Mouse (Mus musculus) adrenal gland, postnatal 4 days (tissue): ENCODE results near the gene Dmap1. TPM values are rescaled to one million over a fixed set of nuclear protein-coding genes. Genes with fewer than 3 reads are reported as not detected.

Source experiments
- DNase-seq, 2 experiments: peaks; one replicate each; pipeline ENCODE4 v3.0.0; 2021 to 2022; ENCODE audit warnings: low spot score in 2 of 2, mixed read lengths in 2 of 2
- total RNA-seq, 2 experiments: library from RNA; stranded (reverse); gene quantifications; 2 replicates each; pipeline ENCODE4 v1.2.3; 2021

Gene Dmap1
- total RNA-seq, 2 experiments from 2014 or later: 49.0 to 49.2 TPM

DNA sequence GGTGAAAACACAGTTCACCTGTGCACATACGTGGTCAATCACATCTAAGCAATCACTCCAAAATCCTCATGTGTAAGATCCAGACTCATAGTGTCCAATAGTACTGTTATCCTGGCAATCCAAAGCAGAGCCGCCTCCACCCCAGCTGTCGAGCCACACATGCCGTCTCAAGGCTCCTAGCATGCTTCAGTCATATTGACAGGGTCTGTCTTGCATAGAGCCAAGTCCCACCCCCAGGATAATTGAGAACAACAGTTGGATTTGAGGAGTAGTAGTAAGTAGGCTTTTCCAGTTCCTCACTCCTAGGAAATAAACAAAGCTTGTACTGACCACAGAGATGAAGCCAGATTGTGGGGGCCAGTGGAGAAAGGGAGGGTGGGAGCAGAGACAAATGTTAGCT lies 24.4 kb downstream of the Dmap1 start:
- no peak for DNase-seq

DNA sequence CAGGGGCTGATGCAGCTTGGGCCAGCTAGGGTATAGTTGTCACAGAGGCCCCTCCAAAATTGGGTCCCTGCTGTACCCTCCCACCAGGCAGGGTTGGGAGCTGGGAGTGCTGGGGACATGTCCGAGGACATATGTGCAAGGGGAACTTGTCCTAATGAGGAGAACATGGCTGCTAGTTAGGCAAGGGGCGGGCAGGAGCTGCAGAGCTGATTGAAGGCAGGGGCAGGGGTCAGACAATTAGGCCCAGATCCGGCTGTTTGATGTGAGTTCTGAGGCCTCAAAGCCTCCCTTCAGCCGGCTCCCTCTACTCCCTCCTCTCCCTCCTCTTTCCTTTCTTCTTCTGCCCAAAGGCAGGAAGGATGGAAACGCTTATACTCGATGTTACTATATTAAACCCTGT lies 25.1 kb downstream of the Dmap1 start:
- no peak for DNase-seq

DNA sequence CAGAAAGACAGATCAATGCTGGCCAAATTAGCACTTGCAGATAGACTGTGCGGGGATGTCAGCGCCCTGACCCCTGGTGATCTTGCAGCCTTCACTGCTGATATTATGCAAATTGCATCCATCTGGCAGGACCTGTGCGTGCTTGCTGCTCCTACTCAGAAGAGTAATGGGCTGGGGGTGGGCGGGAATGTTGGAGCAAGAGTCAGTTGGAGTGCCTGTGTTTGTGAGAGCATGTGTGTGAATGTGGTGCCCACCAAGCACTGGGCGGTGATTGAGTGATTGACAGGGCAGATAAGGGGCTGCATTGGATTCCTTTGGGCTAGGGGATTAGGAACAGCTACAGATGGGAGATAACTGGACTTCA lies 26.6 kb downstream of the Dmap1 start:
- no peak for DNase-seq

DNA sequence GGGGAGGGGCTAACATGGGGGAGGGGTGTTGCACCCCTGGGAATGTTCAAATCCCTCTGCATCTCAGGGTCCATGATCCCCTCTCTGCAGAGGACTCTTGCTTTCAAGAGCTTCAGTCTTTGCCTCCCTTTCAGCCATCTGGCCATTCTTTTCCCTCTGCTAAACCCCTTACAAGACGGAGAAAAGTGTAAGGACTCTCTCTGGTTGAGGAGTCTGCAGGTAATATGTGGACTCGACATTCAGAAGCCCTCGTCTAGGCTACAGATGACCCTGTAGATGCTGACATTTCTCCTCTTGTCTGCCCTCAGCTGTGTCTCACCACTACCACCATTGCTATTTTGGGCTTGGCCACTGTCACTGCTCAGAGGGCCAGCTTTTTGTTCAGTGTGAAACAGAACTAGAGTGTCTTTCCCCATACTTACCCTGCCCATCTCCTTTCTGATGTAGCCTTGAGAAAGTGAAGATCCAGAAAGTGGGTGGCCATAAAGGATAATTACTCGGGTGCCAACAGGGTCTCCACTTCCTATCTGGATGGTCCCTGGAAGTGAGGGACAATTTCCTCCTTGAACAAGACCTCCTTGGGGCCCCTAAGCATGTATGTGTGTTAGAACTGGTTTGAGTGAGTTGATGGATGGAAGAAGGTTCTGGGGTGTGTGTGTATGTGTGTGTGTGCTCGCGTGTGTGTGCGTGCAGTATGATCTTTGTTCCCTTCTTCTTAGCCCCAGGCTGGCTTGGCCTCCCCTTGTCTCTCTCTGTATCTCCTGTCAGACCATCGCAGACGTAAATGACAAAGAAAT lies 27.2 kb downstream of the Dmap1 start:
- no peak for DNase-seq

DNA sequence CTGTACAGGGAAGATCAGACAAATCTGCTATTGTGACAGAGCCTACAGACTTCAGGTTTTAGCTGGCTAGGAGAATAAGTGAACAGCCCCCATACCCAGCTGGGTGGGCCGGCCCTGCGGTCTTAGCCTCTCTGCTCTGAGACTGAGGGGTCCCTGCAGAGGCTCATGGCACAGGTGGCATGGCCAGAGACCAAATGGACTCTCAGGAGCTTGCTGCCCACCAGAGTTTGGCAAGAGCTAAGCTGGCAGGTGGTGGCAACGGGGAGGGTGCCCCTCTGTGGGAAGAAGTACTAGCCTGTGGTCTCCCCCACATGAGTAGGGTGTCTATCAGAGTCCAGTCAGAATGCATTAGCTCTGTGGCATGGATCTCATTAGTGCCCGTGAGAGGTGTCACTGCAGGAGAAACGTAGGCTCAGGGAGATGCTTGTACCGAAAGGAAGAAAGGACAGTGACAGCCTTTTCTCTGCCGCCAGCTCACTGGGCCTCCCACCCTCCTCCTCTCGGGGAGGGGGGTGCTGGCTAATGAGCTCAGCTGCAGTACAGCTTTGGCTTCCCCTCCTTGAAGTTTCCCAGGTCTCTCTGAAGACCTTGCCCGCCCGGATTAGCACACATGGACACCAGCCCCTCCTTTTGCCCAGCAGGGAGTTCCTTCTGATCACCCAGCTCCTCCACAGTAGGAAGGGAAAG lies 27.9 kb downstream of the Dmap1 start:
- no peak for DNase-seq

DNA sequence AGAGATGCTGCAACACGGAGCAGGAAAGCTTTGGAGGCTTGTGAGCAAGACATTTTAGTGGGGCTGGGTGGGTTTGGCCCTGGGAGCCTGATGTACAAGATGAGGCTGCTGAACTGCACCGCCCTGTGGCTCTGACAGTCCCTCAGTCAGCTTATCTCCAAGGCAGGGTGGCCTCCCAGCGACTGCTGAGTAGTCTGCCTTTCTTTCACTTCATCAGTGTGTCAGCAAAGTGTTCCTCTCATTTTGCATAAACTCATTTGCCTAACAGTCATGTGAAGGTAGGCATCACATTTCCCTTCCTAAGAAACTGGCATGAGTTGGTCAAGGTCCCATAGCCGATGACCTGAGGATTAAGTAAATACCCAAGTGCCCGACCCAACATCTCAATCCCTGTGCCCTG lies 29.3 kb downstream of the Dmap1 start:
- no peak for DNase-seq

DNA sequence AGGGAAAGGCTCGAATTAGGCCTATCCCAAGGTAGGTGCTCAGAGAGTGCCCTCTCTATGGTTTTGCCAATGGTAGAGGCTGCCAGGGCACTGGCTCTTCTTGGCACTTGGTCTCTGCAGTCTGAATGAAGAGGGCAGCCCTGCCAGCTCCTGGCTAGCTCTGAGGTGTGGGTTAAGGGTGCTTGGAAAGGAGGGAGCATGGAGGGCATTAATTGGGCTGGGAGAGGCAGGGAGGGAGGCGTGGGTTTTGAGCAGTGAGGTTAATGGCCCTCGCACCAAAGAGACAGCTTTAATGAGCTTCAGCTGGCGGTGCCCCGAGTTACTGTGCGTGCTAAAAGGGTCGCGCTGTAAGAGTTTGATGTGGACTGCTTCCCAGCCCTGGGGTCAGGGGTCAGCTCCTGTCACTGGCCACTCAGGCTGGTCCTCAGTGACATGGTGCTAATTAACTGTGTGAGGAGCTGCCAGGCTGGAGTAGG lies 30.4 kb downstream of the Dmap1 start:
- no peak for DNase-seq

DNA sequence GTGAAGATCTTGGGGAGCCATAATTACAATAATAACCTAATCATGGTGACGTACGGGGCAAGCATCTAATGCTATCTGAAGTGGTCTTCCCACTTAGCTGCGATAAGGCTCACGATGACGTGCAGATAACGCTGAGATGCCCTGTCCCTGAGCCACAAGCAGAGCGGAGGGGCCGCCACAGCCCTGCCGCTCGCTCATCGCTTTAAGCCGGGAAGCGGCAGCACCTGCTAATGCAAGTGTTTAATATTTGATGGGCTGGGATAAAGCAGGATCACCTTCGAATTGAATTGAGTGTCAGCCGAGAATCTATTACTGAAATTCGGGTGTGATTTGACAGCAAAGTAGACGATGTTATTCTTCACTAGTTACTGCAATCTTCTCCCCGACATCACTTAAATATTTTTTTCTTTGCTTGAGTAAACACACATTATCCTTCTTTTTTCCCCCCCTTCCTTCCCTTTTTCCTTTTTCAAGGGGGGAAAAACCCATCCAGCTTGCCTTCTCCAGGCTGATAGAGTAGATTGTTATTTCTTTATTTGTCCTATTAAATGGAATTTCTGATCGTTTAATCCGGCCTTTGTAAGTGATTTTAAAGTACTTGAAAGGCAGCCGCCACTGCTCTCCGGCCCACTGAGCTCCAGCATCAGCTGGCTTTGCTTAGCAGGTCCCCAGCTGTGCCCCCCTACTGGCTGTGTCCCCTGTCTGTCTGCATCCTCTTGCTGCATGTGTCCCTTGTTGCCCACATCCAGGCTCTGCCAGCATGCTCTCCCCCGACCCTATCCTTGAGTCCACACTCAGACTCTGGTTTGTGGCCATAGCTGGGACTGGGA lies 34.9 kb downstream of the Dmap1 start:
- DNase-seq: no peak

DNA sequence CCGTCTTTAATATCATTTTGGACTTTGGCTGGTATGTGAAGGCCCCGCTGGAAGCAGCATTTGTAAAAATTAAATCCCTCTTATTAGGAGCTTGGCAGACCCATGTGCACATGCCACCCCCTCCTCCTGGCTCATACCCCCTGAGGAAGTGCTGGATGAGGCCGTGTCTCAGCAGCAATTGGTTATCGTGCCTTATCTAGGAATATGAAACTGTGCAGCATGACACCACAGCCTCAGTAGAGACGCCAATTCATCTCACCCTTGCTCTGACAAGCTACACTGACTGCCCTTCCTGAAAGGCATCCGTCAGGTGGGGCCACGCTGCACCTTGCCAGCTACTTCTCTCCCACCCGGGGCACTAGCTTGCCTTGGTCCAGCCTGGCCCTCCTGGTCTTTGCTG lies 35.6 kb downstream of the Dmap1 start:
- no peak for DNase-seq

DNA sequence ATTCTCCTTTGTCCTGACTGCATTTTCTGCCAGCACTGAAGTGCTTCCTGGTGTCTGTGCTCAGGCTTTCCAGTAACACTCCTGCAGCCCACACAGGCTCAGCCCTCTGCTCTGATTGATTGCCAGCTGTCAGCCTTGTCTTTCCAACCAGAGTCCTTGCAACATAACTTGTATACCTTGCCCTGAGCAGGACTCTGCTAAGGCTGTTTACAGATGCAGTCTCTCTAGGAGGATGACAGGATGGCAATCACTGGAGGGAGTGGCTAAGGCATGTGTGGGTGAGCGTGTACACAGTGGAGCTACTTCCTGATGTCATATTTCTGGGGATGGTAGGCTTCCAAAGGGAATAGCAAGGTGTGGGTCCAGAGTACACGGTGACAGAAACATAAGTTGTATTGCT lies 36.2 kb downstream of the Dmap1 start:
- no peak for DNase-seq

DNA sequence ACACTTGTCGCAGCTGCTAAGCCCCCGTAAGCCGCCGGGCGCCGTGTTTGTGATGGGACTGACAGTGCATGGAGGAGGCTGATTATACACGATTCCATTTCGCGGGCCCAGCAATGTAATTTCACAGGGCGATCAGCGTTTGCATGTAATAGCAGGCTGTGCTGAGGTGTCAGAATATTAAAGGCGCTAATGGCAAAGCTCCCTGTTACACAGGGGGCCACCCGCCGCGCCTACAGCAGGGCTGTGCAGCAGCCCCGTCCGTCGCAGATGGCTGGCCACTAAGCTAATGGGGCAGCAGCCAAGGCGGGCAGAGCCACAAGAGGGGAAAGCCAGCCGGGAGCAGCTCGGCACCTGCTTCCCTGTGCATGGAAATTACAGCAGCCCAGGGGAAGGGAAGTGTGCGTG lies 37.0 kb downstream of the Dmap1 start:
- DNase-seq: no peak

DNA sequence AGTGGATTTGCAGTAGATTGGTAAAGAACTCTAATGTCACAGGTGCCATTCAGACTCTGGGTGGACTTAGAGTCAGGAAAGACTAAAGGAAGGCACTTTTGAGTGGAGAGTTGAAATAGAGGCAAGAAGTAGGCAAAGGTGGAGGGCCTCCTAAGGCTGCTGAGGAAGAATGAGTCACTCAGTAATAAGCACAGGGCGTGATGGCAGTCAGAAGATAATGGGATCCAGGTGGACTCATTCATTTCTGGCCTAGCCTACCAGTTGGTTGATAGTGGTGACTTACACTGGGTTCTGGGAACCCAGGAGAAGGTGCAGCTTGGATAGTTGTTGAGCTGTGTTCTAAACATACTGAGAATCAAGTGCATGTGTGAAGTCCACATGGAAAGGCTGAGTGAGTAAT lies 40.3 kb downstream of the Dmap1 start:
- DNase-seq: no peak

DNA sequence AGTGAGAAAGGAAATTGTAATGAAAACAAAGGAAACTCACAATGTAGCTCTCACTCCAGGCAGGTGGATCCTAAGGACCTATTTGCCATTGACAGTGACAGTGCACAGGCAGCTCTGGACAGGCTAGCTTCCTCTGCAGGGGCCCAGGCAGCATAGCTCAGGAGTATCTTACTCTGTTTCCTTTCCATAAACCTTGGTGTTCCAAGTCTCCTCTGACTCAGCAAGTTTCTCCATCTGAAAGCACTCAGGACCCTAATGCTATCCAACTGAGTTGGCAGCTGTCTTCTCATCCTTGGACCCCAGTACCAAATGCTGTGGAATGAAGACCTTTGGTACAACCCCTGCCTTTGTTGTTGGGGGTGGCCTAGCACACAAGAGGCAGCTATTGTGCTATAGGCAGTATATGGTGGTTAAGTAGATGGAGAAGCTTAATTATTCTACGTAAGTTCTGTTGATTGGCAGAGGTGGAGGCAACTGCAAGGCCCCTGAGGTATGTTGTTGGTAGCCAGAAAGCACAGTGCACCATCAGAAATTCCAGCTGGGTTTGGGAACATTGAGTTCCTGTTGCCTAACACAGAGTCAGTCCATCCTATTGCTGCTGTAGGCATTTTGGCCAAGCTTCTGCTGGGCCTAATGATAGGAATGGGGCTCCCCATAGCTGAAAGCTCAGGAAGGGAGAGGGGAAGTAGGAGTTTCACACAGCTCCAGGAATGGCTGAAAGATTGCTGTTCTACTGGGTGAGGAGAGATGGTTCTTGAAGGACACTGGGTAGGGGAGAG lies 41.0 kb downstream of the Dmap1 start:
- DNase-seq: no peak

DNA sequence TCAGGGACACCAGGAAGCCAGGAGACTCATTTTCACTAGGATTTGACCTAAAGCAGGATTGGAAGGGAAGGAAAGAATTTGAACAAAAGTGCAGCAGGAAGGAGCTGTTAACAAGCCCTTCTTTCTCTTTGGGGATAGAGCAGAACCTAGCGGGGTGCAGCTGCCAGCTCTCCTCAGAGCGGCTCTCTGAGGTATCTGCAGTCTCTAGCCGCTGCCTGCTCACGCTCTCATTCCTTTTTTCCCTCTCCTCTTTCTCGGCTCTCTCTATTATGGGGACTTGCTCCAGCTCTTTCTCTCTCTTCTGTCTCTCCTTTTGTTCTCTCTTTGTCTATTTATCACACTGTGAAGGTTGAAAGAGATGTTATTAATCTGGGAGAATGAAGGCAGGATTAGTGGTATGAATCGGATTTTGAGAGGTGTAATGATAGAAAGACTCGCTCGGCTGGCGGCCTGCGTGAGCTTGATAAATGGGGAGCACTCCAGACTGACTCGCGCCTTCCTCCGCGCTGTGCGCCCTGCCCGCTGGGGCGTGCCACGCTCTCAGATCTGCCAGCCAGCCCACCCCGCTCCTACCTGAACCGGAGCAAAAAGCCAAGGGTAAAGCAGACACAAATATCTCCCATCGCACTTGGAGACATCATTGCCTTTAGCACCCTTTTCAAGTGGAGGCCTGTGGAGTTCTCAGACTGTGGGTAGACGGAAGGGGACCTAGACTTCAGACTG lies 45.0 kb downstream of the Dmap1 start:
- DNase-seq: no peak

DNA sequence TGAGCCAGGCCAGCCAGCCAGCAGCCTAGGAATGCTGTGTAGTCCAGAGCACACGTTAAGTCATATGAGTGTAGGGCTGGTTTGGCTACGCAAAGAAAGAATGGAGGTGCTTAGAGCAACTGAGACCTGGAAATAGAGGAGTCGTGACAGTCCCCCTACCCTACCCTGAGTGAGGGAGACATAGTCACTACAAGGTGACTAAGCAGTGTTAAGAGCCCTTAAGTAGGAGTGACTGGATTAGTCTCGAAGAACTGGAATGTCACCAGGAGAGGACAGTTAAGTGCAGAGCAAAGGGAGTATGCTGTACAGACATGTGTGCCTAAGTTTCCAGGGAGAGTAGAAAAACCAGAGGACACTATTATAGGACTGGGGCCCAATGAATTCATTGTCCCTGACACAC lies 45.9 kb downstream of the Dmap1 start:
- DNase-seq: no peak

DNA sequence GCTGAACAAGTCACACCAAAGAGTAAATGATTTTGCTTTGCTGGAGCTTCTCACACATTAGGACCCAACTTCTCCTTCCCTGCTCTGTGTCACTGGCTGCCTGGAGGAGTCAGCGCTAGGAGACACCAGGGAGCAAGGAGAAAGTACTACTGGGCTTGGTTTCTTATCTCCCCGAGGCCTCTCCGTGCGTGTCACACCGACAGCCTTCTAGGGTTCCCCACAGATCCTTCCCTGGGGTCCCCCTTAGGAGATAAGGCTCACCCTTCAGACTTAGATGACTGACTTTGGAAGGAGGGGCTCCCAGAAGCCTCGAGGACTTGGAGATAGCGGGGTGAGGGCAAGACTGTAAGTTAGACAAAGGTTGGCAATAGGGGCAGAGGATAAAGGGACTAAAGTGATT lies 47.4 kb downstream of the Dmap1 start:
- DNase-seq: no peak

DNA sequence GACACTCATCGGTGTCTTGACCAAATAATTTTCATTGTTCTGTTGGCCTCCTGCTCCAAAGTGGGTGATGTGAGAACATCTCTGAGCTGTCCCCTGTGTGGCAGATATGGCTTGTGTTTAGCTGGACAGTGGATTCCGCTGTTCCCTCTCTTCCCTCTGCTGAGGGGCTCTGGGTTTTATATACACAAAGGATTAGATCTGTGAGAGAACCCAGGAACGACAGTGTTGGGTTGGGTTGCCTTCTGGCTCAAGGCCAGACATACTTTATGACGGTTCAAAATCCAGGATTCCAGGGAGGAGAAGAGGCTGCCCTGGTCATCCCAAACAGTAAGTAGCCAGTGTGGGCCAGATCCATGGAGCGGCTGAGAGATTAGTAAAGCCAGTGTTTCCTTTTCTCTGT lies 48.5 kb downstream of the Dmap1 start:
- DNase-seq: no peak

DNA sequence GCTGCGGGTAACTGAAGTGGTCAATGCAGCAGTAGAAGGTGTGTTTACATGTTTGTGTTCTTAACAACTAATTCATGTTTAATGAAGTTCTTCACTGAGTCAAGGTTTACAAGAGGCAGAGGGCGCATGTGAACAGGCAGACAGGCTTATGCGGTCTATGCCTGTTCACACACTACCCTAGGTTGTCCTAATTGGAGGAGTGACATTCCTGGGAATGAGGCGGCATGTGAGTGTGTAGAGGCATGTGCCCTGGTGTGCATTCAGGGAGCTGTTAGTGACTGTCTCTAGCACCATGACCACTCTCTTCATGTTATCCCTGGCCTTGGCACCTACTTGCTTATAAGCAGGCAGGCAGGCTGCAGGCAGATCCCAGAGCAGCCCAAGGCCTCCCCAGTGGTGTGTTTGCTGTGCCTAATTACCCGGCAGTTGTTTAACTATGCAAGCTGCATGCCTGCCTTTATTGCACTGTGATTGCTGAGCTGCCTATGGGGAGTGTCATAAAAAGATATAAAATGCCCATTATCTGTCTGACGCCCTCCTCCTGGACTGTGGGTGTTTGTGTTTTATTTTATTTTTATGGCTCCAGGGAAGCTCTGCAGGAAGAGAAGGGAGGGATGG lies 51.9 kb downstream of the Dmap1 start:
- DNase-seq: no peak

DNA sequence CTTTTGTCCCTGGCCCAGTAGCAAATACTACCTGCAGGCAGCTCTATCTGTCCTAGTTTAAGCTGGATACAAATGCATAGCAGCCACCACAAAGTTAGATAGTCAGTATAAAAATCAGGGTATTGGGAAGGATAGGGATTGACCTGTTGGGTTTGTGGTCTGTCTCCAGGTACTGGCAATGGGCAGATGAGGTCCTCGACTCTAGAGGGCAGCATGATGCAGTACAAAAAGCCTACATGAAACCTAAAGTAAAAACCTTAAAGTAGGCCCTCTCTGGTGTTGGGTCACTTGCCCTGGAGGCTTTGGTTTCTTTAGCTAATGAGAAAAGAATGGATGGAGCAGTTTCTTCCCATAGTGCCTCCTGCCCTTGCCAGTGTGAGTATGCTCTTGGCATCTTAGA lies 53.6 kb downstream of the Dmap1 start:
- no peak for DNase-seq
